Mouse (Mus musculus): Measurements from ENCODE around the gene Wdr25.

Gene Wdr25

DNA sequence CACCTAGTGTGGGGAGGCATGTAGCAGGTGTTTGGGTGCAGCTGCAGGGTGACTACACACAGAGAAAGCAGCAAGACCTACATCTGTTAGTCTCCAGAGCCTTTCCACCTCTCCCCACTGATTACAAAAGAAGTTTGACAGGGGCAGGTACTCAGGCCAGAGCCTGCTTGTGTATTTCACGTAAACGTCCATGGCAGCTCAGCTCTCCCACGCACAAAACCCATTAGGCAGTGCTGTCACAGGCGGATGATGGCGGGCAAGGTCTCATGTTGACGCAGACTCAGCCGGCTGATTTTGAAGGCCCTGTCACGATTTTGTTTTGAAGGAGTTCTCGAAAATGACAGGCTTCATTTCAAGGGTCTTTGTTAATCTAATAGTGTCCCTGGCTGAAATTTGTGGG, 45.9 kb downstream of the Wdr25 start:
- DNase-seq: no peak

DNA sequence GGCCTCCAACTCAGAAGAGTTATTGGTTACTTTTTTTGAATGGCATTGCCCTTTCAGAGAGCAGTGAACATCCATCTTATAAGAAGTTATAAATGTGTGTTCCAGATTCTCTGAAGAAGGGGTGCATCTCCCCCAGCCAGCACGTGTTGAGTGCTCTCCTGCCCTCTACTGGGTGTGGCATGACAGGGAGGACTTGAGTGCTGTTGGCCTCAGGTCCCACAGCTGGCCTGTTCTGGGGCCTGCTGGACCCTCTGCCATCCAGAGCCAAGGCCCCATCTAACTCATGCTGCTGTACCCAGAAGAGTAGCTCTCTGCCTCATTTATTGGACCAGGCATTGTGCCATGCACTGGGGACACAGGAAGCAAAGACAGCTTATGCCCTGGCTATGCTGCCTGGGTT, 46.8 kb downstream of the Wdr25 start:
- DNase-seq: no peak

DNA sequence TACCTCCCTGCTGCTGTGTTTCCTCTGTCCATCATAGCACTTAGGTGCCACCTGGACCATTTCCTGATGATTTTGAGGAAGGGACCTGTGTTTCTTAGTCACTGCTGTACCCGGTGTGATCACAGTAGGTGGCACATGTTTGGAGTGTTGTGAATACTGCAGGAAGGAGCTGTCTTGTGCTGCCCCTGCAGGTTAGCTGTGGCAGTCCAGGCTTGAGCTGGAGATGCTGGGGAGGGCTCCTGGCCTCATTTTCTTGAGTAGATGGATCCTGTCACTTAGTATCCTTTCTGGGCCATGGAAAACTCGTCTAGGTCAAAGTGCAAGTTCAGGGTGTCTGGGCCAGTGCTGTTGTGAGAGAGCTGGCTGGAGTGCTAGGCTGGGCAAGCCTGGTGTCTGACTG, 47.9 kb downstream of the Wdr25 start:
- no peak for DNase-seq

DNA sequence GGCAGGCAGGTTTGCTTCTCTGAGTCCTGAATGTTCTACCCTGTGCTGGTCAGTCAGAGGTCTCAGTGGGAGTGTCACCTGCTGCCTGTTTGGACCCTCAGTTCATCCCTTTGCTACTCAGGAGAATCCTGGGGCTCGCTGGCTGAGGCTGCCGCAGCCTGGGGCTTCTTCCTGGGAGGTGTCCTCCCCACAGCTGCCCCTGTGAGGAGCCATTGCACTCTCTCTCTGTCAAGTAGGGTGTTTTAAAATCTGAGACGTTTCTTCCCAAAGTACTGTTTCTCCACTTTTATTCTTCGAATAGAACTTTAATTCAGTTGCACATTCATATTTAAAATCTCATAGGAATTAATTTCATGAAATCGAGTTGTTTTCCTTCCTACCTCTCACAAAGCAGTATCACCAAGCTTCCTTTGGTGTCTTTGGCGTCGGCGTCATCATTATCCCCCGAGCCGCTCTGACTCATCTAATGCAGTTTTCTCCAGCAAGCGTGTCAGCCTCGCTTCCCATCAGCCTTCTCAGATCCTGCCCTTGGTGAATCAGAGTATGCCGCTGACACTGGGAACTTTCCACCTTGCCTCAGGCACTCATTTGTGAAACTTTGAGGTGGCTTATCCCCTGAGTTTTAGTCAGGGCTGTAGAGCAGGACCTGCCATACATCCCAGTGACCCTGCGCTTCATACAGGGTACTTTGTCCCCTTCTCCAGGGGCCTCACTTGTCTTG, 48.9 kb downstream of the Wdr25 start:
- no peak for DNase-seq

DNA sequence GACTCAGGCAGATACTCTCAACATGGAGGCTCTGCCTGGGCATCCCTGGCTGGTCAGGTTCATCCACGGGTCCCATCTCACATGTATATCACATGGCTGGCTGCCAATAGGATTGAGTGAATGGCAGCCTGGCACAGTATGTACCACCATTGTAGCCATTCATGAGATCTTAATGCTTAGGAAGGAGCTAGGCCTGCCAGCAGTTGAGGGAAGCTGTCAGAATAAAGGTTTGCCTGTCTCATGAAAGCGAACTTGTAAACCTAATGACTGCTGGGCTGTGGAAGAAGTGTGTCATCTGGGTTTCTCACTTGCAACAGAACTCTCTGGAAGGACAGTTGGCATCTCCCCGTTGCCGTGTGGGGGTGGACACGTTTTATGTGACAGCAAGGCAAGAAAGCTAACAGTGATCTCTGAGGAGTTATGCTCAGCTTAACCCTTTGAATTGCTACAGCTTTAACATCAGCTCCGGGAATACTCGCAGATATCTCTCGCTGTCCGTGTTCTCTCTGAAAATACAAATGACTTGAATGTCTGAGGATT, 59.6 kb downstream of the Wdr25 start:
- DNase-seq: no peak

DNA sequence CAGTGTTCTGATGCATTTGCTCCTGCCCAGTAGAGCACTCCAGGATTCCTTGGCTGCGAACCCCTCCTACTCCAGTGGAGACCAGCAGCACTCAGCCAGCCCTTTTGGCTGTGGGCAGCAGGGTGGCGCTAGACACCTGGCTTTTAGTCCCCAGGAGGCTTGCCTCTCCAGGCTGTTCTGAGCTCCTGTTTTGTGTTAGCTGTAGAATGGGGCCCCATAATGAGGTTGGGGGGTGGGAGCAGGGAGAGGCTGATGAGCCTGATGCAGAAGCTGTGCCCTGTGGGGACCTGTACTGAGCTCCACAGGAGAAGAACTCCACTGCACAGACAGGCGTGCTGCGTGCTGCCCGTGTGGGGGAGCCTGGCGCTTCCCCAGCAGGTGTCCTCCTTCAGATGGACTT, 60.4 kb downstream of the Wdr25 start:
- peak; percentile 28 for DNase-seq

DNA sequence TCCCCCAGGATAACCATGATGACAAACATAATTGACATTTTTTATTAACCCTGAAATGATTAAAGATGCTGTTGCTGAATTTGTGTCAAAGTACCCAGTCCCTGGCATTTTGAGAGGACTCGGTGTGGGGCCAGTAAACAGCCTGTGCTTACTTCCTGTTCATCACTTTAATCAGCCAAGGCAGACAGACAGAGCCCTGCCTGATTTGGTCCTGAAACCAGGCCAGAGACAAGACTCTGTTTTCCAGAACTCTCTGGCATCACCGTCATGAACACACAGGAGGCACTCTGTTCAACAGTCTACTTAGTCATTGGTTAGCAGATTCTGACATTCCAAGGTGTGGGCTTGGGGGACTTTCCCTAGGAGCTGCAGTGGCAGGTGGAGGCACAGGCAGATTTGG, 61.0 kb downstream of the Wdr25 start:
- no peak for DNase-seq

DNA sequence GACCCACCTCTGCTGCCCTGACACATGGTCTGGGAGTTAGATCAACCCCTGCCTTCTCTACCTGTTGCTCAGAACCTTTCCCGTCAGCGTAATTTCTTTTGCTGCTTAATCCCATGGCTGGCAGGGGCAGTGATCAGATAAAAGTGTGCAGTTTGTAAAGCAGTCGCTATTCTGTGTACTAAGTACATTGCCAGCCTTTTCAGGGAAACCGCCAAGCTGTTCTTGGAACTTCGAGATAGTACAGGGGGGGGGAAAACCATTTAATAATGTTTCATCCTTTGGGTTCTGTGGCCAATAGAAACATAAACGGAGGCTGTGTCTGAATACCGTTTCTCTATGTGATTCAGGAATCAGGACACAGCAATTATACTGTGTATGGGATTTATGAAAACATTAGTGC, 65.1 kb downstream of the Wdr25 start:
- DNase-seq: no peak

DNA sequence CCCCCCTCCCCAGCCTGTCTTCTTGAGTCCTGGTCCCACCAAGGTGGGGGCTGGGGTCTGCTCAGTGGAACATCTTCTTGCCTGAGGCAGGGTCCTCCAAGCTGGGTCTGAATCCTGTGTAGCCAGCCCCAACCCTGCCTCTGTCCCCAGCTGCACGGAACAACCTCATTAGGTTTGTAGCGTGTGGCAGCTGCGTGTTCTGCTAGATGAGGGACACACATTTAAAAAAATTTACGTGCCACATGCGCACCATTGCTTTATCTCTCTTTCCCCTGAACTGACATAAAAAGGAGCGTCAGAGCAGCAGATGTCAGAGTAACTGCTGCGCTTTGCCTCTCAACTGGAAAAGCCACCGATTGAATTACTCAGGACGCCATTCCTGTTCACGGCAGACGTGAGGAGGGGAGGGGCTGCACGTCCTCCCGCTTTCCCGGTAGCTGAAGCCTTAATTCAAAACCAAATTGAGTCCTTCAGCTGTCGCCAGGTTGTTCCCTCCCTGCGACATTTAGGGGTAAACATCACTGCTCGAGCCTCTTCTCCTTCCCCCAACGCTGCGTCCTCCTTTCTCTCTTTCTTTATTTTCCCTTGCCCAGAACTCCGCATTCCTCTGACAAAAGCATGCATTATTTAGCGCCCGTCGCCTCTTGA, 65.7 kb downstream of the Wdr25 start:
- DNase-seq: no peak

DNA sequence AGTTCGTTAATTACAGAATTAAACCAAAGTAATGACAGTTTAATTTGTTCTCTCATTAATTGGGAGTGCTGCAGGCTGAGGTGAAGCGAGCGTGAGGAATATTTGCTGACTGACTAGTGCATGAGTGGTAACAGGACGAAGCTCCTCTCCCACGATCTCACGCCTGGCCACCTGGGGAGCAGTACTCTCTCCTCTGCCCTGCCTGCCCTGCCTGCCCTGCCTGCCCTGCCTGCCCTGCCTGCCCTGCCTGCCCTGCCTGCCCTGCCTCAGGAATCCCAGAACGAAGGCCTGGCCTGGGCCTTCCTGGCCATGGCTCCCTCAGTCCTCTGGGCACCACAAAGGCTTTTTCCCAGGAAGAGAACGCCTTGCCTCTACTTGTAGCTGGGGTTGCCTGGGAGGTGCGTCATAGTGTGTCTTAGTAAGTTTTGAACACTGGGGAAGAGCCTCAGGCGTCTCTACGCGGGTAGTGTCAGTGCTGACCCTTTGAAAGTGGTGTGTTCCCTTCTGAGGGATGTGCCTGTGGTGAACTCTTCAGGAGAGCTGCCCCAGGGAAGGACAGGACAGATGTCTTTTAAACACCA, 66.3 kb downstream of the Wdr25 start:
- peak; percentile 48 for DNase-seq

DNA sequence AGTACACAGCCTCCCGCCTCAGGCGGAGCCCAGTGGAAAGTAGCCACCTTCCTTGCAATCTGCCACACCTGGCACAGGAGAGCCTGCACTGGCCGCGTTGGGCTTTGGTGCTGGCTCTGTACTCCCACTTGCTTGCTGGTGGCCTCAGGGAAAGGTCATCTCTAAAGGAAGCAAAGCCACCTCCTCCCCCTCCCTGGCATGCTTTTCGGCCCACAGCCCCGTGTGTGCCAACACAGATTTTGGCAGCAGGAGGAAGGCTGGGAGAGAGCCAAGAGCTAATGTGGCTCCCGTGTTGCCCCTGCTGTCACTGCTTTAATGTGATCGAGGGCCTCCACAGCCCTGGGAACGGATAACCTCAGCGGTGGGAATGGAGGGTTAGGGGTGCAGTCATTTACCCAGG, 66.8 kb downstream of the Wdr25 start:
- DNase-seq: peak; percentile 79

DNA sequence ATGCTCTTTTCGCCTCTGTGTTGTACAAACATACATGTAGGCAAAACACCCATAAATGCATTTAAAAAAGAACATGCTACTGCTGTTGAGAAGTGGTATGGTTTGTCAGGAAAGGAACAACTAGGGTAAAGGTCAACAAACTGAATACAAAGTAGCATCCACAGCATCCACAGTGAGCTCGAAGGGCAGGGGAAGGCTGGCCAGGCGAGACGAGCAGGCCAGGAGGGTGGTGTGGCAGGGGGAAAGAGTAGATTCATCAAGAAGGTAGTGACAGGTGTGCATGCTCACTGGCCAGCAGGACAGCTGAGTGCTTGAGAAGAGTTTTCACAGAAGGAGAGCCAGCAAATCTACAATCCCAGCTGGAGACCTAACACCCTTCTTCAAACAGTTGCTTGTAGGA, 74.2 kb downstream of the Wdr25 start:
- DNase-seq: peak; percentile 21

DNA sequence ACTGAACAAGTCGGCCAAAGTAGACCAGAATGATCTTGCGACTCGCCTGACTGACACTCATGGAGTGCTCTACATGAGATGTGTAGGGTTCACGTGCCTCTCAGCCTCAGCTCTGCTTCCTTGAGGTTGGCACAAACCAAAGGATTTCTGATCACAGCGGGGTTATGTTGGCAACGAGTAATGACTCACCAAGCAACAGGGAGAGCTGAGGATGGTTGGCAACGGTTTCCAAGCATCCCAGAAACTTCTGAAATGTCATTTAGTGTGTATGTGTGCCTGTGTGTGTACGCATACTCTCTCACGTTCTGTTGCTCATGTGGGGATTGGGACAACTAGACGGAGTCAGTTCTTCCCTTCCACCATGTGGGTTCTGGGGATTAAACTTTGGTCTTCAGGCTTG, 74.6 kb downstream of the Wdr25 start:
- no peak for DNase-seq

DNA sequence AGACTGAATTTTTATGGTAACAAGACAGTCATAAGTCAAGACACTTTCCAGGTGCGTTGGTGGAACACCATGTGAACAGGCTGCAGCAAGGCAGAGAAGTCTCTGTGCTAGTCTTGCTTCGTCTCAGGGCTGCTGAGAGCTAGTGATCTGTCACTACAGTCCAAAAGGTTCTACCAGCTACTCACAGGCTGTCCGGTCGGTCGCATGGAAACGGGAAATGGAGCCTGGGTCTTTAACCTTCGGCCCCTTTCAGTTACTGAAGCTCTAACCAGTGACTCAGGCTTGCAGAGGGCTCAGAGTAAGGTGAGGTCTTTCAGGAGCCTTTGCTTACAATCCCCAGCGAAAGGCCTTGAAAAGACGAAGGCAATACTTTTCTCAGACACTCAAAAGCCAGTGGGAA, 78.0 kb downstream of the Wdr25 start:
- peak; percentile 79 for DNase-seq

DNA sequence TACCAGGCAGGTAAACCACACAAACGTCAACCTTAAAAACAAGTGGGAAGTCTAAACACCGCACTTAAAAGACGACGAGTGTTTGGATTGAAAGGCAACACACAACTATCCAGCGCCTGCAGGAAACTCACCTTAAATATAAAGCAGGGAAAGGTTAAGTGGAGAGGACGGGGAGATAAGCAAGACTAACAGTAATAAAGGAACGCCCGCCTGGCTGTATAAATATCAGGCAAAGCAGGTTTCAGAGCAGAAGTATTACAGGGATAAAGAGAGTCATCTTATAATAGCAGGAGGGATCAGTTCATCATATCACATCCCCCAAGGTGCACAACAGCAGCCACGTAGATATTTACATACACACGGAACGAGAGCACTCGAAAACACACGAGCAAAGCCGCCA, 78.8 kb downstream of the Wdr25 start:
- no peak for DNase-seq

DNA sequence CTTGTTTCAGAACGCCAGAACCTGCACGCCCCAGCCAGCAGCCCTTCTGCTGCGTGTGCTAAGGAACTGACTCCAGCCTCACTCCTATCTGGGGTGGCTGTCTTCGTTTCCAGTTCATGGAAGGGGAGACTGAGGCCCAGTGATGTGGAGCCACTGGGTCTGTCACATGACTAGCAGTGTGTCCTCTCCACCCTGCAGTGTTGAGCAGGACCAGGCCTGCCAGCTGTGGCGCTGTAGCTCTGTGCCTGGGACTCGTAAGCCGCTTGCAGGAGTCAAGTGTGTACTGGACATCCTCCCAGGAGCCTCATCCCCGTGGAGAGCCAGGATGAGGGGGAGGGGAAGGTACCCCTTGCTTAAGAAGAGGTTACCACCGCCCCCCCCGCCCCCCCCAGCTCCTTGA, 86.5 kb downstream of the Wdr25 start:
- DNase-seq: no peak

DNA sequence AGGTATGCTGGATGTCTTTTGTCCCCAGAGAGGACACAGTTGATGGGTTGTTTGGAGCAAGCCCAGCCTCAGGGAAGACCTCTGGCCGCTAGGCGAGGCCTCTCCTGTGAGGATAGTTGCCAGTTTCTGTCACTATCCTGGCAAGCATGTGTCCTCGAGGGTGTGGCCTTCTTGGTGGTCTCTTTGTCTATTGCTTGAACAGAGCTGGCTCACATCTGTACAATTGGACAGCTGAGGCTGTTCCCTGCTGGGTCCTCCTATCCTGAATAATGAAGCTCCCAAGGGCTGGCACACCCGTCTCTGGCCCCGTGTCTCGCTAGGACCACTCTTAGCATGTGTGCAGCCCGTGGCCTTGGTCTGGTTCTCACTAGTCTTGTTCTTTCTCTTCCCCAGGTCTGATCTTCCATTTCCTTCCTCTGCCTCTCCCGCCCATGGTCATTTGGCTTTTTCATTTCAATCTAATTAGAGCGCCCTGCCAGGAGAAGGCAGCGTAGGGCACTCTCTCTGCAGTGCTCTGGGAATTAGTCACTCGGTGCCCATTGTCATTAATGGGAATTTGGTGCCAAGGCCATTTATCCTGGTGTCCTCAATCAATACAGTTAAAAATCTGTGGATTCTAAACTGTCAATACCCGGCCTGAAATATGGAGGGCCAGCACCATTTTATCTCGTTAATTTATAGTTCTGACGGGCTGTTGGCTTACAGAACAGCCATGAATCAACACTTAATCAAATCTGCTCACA, 88.7 kb downstream of the Wdr25 start:
- no peak for DNase-seq

DNA sequence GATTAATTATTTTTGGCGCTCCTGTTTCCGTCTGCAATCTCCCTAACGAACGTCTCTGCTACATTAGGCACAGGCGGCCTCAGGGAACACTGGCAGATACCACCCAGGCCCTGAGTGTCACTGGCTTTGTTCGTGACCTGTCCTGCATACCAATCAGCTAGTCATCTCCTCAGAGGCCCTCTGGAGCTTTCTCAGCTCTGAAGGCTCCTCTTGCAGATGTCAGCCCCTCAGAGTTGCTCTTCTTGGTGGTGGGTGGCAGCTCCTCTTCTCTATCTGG, 89.2 kb downstream of the Wdr25 start:
- no peak for DNase-seq

DNA sequence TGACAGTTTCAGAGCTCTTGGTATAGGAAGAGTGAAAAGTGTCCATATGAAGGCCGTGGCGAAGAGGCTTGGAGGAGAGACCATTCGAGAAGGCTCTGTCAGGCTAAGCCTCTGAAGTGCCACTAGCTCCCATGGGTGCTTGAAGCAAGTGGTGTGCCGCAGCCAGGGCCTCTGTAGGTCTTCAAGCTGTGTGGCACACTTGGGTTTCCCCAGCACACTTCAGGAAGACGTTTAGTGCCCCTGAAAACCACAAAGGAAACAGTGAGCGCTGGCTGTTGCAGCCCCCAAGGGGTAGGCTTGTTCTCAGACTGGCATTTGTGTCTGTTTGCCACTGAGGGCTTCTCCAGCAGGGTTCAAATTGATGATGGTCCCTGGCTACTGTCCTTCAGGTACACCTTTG, 90.1 kb downstream of the Wdr25 start:
- no peak for DNase-seq

DNA sequence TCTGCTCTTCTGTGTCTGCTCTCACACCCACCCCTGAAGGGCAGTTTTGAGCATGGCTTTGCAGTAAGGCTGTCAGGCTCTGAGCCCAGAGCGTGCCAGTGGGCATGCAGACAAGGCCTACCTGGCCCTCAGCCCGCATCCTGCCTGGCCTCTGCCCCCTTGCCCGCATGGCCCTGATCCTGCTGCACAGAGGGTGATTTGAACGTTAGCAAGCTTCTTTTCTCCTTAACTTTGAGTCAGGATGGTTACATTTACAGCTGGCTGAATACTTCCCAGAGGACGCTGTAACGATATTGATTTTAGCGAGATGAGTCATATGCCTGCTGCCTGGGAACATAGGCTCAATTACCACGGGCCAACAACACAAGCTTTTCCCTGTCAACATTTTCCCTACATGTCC, 91.0 kb downstream of the Wdr25 start:
- DNase-seq: peak; percentile 23

DNA sequence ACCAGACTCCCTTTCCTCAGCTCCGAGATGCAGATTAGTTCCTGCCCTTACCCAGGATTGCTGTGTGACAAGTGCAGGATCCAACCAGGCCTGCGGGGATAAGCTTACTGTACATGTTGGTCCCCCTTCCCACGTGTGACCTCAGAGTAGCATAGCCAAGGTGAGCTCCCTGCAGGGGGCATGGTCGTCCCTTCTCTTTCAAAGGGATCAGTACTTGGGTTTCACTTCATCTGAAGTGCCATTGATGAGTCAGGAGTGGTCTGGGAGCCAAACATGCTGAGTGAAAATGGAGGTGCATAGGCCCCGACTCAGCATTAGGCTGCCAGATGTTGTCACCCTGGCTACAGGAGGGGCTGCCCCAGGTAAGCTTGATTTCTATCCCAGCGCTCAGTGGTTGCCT, 91.6 kb downstream of the Wdr25 start:
- DNase-seq: no peak

DNA sequence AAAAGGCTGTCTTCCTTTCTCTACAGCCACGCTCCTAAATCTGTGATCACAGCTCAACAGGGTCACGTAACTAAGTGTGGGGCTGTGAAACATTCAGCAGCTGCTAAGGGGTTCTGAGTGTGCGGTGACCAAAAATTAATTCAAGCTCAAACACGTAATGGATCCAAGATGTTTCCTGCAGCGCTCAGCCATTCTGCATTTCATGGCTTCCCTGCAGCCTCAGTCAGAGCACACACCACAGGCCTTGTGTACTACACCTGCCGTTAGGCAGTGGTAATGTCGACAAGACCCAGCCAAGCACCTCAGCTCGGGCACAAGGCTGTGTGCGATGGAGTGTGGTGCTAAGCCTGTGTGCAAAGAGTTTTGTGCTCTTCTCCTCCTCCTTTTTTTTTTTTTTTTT, 94.0 kb downstream of the Wdr25 start:
- DNase-seq: no peak

DNA sequence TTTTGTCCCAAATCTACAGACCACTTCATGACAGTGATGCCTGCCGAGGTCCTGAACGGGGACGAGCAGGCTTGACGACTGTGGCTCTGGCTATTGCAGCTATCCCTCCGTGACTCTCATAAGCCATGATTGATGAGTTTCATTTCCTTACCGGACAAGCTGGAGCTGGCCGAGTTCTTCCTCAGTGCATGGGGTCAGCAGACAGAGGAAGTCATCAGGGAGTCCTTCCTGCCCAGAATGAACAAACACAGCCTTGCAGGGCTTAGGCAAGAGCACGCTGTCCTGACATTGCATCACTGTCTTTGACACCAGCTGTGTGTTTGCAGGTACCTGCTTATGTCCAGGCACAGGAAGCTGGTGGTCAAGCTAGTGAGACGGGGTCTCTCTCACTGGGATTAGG, 97.0 kb downstream of the Wdr25 start:
- peak; percentile 30 for DNase-seq

DNA sequence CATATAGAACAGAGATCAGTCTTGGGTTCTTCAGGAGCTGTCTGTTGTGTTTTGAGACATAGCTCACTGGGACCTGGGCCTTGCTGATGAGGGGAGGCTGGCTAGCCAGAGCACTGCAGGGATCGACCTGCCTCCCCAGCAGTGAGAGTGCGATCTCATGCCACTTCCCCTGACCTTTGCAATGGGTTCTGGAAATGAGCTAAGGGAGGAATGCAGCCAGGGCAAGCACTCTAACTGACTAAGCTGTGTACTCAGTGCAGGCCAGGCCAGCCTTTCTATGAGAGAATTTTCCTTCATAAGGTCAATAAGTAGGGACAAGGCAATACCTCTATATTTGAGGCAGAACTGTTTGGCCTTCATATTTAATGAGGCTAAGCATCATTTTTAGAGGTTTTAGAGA, 99.6 kb downstream of the Wdr25 start:
- no peak for DNase-seq

All from kidney, adult 9 months (tissue).